Mouse (Mus musculus) layer of hippocampus, adult 8-10 months (tissue): ENCODE data around the gene Sdsl. TPM values are rescaled to one million over a fixed set of nuclear protein-coding genes. Genes with fewer than 3 reads are reported as not detected.

Experiments
- DNase-seq, 2 experiments: peaks; one replicate each; pipeline ENCODE4 v3.0.0; 2022; ENCODE audit warnings: low spot score in 2 of 2
- total RNA-seq, 4 experiments: library from RNA; stranded (reverse); gene quantifications; 2 replicates each; pipeline ENCODE4 v1.2.4; 2022

Gene Sdsl
- total RNA-seq, 4 experiments from 2014 or later = 7.5 to 11.6 (median 10.6) TPM

GRCm38 (mm10) chr5:120456841-120457554 lies 15.6 kb downstream of the Sdsl start:
- no peak for DNase-seq

GRCm38 (mm10) chr5:120456253-120456652 lies 16.4 kb downstream of the Sdsl start:
- DNase-seq = no peak

- no peak for DNase-seq
These were observed 17.8 kb downstream of the Sdsl start for GRCm38 (mm10) chr5:120454756-120455337.

- DNase-seq = no peak
These were observed 25.3 kb downstream of the Sdsl start for GRCm38 (mm10) chr5:120447305-120447704.

- DNase-seq = peak; percentile 61 to 84
These were observed 31.9 kb downstream of the Sdsl start for GRCm38 (mm10) chr5:120440733-120441132.

- DNase-seq = no peak
These were observed 32.5 kb downstream of the Sdsl start for GRCm38 (mm10) chr5:120439887-120440670.

- no peak for DNase-seq
These were observed 33.5 kb downstream of the Sdsl start for GRCm38 (mm10) chr5:120438991-120439710.

GRCm38 (mm10) chr5:120438469-120438868 lies 34.1 kb downstream of the Sdsl start:
- no peak for DNase-seq

- no peak for DNase-seq
These were observed 34.6 kb downstream of the Sdsl start for GRCm38 (mm10) chr5:120437986-120438385.

GRCm38 (mm10) chr5:120437539-120437938 lies 35.1 kb downstream of the Sdsl start:
- DNase-seq = no peak

- no peak for DNase-seq
These were observed 35.6 kb downstream of the Sdsl start for GRCm38 (mm10) chr5:120436885-120437495.

- no peak for DNase-seq
These were observed 36.7 kb downstream of the Sdsl start for GRCm38 (mm10) chr5:120435731-120436501.

- DNase-seq = no peak
These were observed 37.5 kb downstream of the Sdsl start for GRCm38 (mm10) chr5:120435006-120435681.

GRCm38 (mm10) chr5:120434231-120434735 lies 38.3 kb downstream of the Sdsl start:
- no peak for DNase-seq

- no peak for DNase-seq
These were observed 39.4 kb downstream of the Sdsl start for GRCm38 (mm10) chr5:120433135-120433760.

GRCm38 (mm10) chr5:120432486-120433015 lies 40.1 kb downstream of the Sdsl start:
- no peak for DNase-seq

- no peak for DNase-seq
These were observed 40.7 kb downstream of the Sdsl start, which contains the start of gene Lhx5 for GRCm38 (mm10) chr5:120431649-120432485. Lhx5 (plus strand) TSS chr5:120431699.
